Mouse (Mus musculus) midbrain, postnatal 0 days (tissue): ENCODE results near the gene Ints14. TPM values are rescaled to one million over a fixed set of nuclear protein-coding genes. Genes with fewer than 3 reads are reported as not detected.

Experiments used
- ATAC-seq: fragments of 200-750 bp; cut with Nextera tagmentation; 2 replicates; pipeline ENCODE4 v1.8.0; 2017; ENCODE audit warnings: moderate number of reproducible peaks, mild to moderate bottlenecking, moderate TSS enrichment, moderate library complexity; ENCODE audit not compliant: low FRiP score
- DNase-seq: peaks from one replicate; pipeline ENCODE4 v3.0.0-alpha.2; 2015; ENCODE audit warnings: low spot score
- H3K27ac ChIP-seq: fragments of 300-500 bp; sonication (generic); 2 replicates; pipeline ENCODE4 v1.5.1; 2014; ENCODE audit warnings: low read depth, mild to moderate bottlenecking, low read length, mixed read lengths
- H3K27me3 ChIP-seq: fragments of 300-500 bp; sonication (generic); 2 replicates; pipeline ENCODE4 v1.6.1; 2014; ENCODE audit warnings: low read length, control low read depth, mixed read lengths; ENCODE audit not compliant: insufficient read depth
- H3K36me3 ChIP-seq: fragments of 300-500 bp; sonication (generic); 2 replicates; pipeline ENCODE4 v1.6.1; 2014; ENCODE audit warnings: low read length, control low read depth, mixed read lengths; ENCODE audit not compliant: insufficient read depth
- H3K4me1 ChIP-seq: fragments of 300-500 bp; sonication (generic); 2 replicates; pipeline ENCODE4 v1.6.1; 2014; ENCODE audit warnings: mild to moderate bottlenecking, control low read depth, antibody characterized with exemption, low read length, mixed read lengths; ENCODE audit not compliant: insufficient read depth
- H3K4me2 ChIP-seq: fragments of 300-500 bp; sonication (generic); 2 replicates; pipeline ENCODE4 v1.6.1; 2014; ENCODE audit warnings: low read depth, mild to moderate bottlenecking, low read length, mixed read lengths; ENCODE audit not compliant: poor library complexity, severe bottlenecking
- H3K4me3 ChIP-seq: fragments of 300-500 bp; sonication (generic); 2 replicates; pipeline ENCODE4 v1.5.1; 2014; ENCODE audit warnings: low read depth, mild to moderate bottlenecking, low read length, moderate library complexity
- H3K9ac ChIP-seq: fragments of 300-500 bp; sonication (generic); replicated peaks from 2 replicates; pipeline ENCODE4 v1.6.1; 2014; ENCODE audit warnings: mild to moderate bottlenecking, low read length, moderate library complexity, mixed read lengths; ENCODE audit not compliant: poor library complexity, severe bottlenecking
- H3K9me3 ChIP-seq: fragments of 300-500 bp; sonication (generic); 2 replicates; pipeline ENCODE4 v1.6.1; 2016; ENCODE audit warnings: low read length, control low read depth
- CTCF ChIP-seq: IDR thresholded peaks from 2 replicates; pipeline ENCODE4 v1.5.1; 2016; ENCODE audit warnings: antibody characterized with exemption, mild to moderate bottlenecking
- WGBS: fragments of 180-500 bp; shearing (Covaris S2); extraction: QIAGEN DNeasy Blood & Tissue Kit; methylation state at CpG from one replicate; pipeline ENCODE4 v1.1.7; 2014; 5-methylcytosine and 5-hydroxymethylcytosine counted together
- polyA plus RNA-seq: library from polyadenylated mRNA; unstranded; fragments of >200 nt; fragmentation: Nextera tagmentation; extraction: Ambion mirVana; gene quantifications from 2 replicates; pipeline ENCODE4 v1.2.1, GENCODE M21; 2015
- total RNA-seq: library from RNA; depleted of rRNA; stranded (reverse); fragments of >200 nt; gene quantifications from 2 replicates; pipeline ENCODE4 v1.2.3, GENCODE M21; 2014

Gene Ints14
- total and polyA plus RNA-seq, 2 experiments from 2014 or later, result 29.7 to 30.1 TPM

DNA sequence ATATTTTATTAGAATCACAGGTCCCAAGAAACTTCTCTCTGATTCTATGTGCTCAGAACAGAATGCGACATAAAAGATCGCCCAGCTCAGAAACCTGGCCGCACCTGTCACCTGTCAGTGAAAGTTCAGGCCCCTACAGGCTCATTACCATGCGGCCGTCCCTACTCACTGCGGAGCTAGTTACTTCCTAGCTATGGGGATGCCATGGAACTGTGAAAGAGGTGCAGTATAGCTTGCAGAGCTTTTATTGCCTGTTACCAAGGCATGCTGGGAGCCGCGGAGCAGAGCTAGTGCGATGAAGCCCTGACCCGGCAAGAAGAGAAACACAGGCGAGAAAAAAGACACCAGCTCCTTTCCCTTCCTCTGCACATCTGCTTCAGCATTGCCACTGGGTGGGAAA lies 16.7 kb upstream of the Ints14 start:
- no peak overlapping the region for H3K4me2 ChIP-seq
- no peak for DNase-seq
- WGBS, result 26% methylated on average over 11 of the region's 11 CpGs

GRCm38 (mm10) chr9:64947483-64948095 lies 13.1 kb upstream of the Ints14 start:
- WGBS, result 88% methylated on average over 9 of the region's 9 CpGs
- Histone ChIP-seq H3K4me2 (no peak overlapping the region), H3K4me1 (0 out of 2 replicates have a peak, but pooled peaks cover 11% of the 10 kb centered on the region), H3K9me3 (no peaks in the 10 kb centered on the region), H3K27ac (no peak overlapping the region), H3K27me3 (no peaks in the 10 kb centered on the region), H3K4me3 (no peak overlapping the region), H3K36me3 (no peaks in the 10 kb centered on the region), H3K9ac (no peak overlapping the region)
- TF ChIP-seq CTCF, result no peak
- DNase-seq (no peak), ATAC-seq (no peak)

More for the DNA sequence above, 16.7 kb upstream of the Ints14 start:
- ATAC-seq, result no peak
- Histone ChIP-seq H3K9ac (no peak overlapping the region), H3K27me3 (no peaks in the 10 kb centered on the region), H3K27ac (no peak overlapping the region), H3K9me3 (no peaks in the 10 kb centered on the region), H3K36me3 (no peaks in the 10 kb centered on the region), H3K4me1 (no peaks in the 10 kb centered on the region), H3K4me3 (no peak overlapping the region)
- no peak for TF ChIP-seq CTCF

DNA sequence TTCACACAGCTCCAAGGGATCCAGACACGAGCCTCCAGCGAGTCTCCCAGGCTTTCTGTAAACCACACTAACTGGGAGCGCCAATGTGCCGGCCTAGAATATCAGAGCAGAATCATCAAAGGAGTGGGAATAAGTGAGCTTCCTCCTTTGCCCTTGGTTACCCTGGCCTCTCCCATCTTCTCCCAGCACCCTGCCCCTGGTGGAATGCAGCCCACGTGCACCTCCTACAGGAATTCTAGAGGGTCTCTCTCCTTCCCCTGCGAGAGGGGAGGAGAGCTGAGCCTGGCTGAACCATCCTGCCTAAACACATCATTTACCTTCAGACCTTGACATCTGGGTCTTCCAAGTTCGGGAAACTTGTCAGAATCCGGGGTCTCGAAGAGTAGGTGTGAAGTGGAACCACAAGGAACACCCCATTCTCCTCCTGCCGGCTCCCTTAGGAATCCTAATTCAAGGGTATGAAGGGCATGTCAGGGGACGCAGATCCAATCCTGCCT lies 9.5 kb upstream of the Ints14 start, which contains the start of gene Slc24a1:
Gene Slc24a1 (minus strand): TSS at position 447 of the 497 bp plus-strand sequence.
- Histone ChIP-seq H3K27ac (peak within 1 kb of the TSS; percentile 18; the same call in 1 of the 2 replicates), H3K27me3 (no peaks in the 10 kb centered on the region), H3K9ac (no peak within 1 kb of the TSS), H3K9me3 (no peaks in the 10 kb centered on the region), H3K4me3 (no peak within 1 kb of the TSS), H3K36me3 (no peaks in the 10 kb centered on the region), H3K4me1 (0 out of 2 replicates have a peak, but pooled peaks cover 14% of the 10 kb centered on the region), H3K4me2 (0 out of 2 replicates have a peak within 1 kb of the TSS, but pooled peaks have one; percentile 9)
- TF ChIP-seq CTCF, result 0 out of 2 replicates have a peak, but pooled peaks have one; percentile 24
- no peak for ATAC-seq
- WGBS, result 32% methylated on average over 10 of the region's 11 CpGs
- DNase-seq, result no peak

- Histone ChIP-seq H3K4me3 (no peak overlapping the region), H3K9me3 (no peaks in the 10 kb centered on the region), H3K27ac (no peak overlapping the region), H3K4me1 (0 out of 2 replicates have a peak, but pooled peaks cover 14% of the 10 kb centered on the region), H3K36me3 (no peaks in the 10 kb centered on the region), H3K27me3 (no peaks in the 10 kb centered on the region), H3K9ac (no peak overlapping the region), H3K4me2 (0 out of 2 replicates have a peak overlapping the region, but pooled peaks have one; percentile 9)
- 10% methylated on average over 5 of the region's 5 CpGs for WGBS
- DNase-seq, result no peak
- peak; percentile 31; the same call in 1 of the 2 replicates for ATAC-seq
- no peak for TF ChIP-seq CTCF
Measured at GRCm38 (mm10) chr9:64952055-64952454, 8.7 kb upstream of the Ints14 start.

GRCm38 (mm10) chr9:64953190-64953589 lies 7.5 kb upstream of the Ints14 start:
- Histone ChIP-seq H3K27ac (no peak overlapping the region), H3K4me3 (no peak overlapping the region), H3K4me2 (no peak overlapping the region), H3K27me3 (no peaks in the 10 kb centered on the region), H3K9me3 (no peaks in the 10 kb centered on the region), H3K36me3 (no peaks in the 10 kb centered on the region), H3K9ac (no peak overlapping the region), H3K4me1 (0 out of 2 replicates have a peak, but pooled peaks cover 14% of the 10 kb centered on the region)
- TF ChIP-seq CTCF, result no peak
- ATAC-seq (no peak), DNase-seq (no peak)
- 84% methylated on average over 7 of the region's 7 CpGs for WGBS

DNA sequence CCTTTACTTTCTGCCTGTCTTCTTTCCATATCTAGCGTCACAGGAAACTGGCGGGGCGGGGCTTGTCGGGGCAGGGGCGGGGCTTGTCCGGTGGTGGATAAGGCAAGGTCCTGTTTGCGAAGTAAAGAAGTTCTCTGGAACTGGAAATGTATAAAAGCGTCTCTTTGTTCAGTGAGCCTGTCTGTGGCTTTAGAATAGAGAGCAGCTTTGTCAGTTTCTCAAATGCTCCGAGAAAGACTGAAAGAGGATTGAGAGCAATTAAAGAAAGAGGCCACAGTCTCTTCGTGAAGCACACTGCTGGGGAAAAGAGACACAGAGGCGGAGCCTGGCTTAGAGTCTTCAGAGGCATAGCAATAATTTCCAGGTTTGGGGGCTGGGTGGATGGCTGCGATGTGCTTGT lies 4.4 kb upstream of the Ints14 start:
- Histone ChIP-seq H3K9ac (no peak overlapping the region), H3K4me1 (peaks cover 13% of the 10 kb centered on the region; the same call in 1 of the 2 replicates), H3K9me3 (no peaks in the 10 kb centered on the region), H3K4me2 (no peak overlapping the region), H3K36me3 (no peaks in the 10 kb centered on the region), H3K4me3 (no peak overlapping the region), H3K27ac (0 out of 2 replicates have a peak overlapping the region, but pooled peaks have one; percentile 32), H3K27me3 (no peaks in the 10 kb centered on the region)
- DNase-seq, result peak; percentile 40
- TF ChIP-seq CTCF, result no peak
- 31% methylated on average over 12 of the region's 12 CpGs for WGBS
- no peak for ATAC-seq
